8 mouse cellular contexts compared by ENCODE assay signal in the genomic region with DNA sequence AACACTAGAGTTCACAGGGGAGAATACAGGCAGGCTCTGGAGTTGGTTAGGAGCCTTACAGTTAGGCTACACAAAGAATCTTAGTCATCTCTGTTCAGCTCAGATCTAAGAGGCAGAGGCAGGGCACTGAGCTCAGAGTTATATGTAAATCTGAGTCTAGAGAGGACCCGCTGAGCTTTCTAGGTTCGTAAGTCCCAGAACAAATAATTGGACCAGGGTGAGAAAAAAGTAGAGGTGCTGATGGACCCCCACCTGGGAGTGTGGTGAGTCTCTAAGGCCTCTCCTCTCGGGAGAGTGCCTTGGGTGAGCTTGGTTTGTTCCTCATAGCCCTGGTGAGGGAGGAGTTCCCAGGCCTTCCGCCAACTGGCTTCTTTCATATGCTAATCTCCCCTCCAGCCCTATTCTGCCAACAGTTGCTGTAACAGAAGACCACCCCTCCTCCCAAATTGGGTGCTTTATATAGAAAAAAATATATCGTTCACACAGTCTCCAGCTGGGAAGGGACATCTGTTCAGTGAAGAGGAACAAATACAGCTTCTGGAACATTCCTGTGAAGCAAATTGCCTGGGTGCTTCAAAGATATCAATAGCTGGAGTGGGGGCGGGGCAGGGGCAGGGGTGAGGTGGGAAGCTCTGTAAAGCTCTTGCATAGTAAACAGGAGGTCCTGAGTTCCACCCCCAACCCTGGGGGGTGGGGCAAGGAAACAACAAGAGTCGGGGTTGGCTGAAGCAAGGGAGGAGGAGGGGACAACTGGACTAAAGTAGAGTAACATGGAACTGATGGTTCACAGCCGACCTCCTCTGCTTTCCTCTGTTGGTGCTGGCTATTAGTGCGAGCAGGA. TPM values are rescaled to one million over a fixed set of nuclear protein-coding genes. Genes with fewer than 3 reads are reported as not detected.
DNase-seq lines count a peak whose midpoint lies in the region; ATAC-seq and TF ChIP-seq lines count a peak whose summit lies in the region.

No protein-coding gene starts in this region.

- no peaks in the 10 kb centered on the region for H3K27me3 ChIP-seq in ES-Bruce4 (ENCODE audit: control insufficient read depth, insufficient read depth, low read length, poor library complexity, severe bottlenecking)
- H3K27me3 ChIP-seq in midbrain, embryonic 13.5 days: peaks cover 21% of the 10 kb centered on the region

- ATAC-seq in midbrain, embryonic 13.5 days: peak; percentile 91
- ATAC-seq in activated CD4-positive, CD25-positive, alpha-beta regulatory T cell, adult 4 months: no peak

- TF ChIP-seq CTCF in ES-Bruce4 (IDR thresholded peaks at IDR 0.05; ENCODE audit: low read depth, low read length): no peak

- peak; percentile 71 for TF ChIP-seq EP300 in ES-Bruce4 (IDR thresholded peaks at IDR 0.05; ENCODE audit: insufficient read depth, low read depth, low read length)

- peaks cover 3% of the 10 kb centered on the region for H3K4me1 ChIP-seq in ES-Bruce4 (ENCODE audit: control insufficient read depth, insufficient read depth, low read length)
- H3K4me1 ChIP-seq in midbrain, embryonic 13.5 days (replicated peaks): peaks cover 47% of the 10 kb centered on the region

- H3K9me3 ChIP-seq in ES-Bruce4 (replicated peaks; ENCODE audit: control insufficient read depth, insufficient read depth, low read length, poor library complexity, severe bottlenecking): no peaks in the 10 kb centered on the region
- no peaks in the 10 kb centered on the region for H3K9me3 ChIP-seq in midbrain, embryonic 13.5 days

- peak; percentile 99 for DNase-seq in ZHBTc4 (ENCODE audit: low read depth, low spot score)
- peak; percentile 77 to 91 for DNase-seq in frontal cortex, postnatal 10 days (ENCODE audit: low spot score in 2 of 2)
- DNase-seq in left cerebral cortex, adult 9 months (ENCODE audit: low spot score in 2 of 2): peak; percentile 69 to 77
- DNase-seq in testis, postnatal 14 days (ENCODE audit: low spot score): peak; percentile 70
- DNase-seq in gastrocnemius, adult 8-10 months (ENCODE audit: low spot score in 2 of 2): no peak

- peak overlapping the region; percentile 56 for H3K4me3 ChIP-seq in ES-Bruce4 (ENCODE audit: low read depth, low read length)
- H3K4me3 ChIP-seq in midbrain, embryonic 13.5 days (replicated peaks): no peak overlapping the region

- peak overlapping the region; percentile 87 for H3K27ac ChIP-seq in ES-Bruce4 (ENCODE audit: insufficient read depth, low read length)
- H3K27ac ChIP-seq in midbrain, embryonic 13.5 days: peak overlapping the region; percentile 86

- no peaks in the 10 kb centered on the region for H3K36me3 ChIP-seq in ES-Bruce4 (ENCODE audit: control insufficient read depth, insufficient read depth, low read length, poor library complexity, severe bottlenecking)
- no peaks in the 10 kb centered on the region for H3K36me3 ChIP-seq in midbrain, embryonic 13.5 days

- peak; percentile 86 for TF ChIP-seq POLR2A in ES-Bruce4 (IDR thresholded peaks at IDR 0.05; ENCODE audit: insufficient read depth, low read length)

- peak overlapping the region; percentile 46 for H3K9ac ChIP-seq in ES-Bruce4 (ENCODE audit: low read depth, poor library complexity, severe bottlenecking)
- no peak overlapping the region for H3K9ac ChIP-seq in midbrain, embryonic 13.5 days (replicated peaks)

- H3K4me2 ChIP-seq in midbrain, embryonic 13.5 days (replicated peaks): peak overlapping the region; percentile 44

- under 1% methylated on average over 9 of the region's 9 CpGs for WGBS in midbrain, embryonic 13.5 days

RNA-seq across cellular contexts. Expression of a gene that starts 3.3 kb away (rescaled TPM):
- 0.16 and 0.30 TPM in 2 replicates for polyA plus RNA-seq in ES-Bruce4 (2011; ENCODE audit: insufficient read depth, insufficient read length, low read depth, missing spikeins)
- polyA plus RNA-seq in midbrain, embryonic 13.5 days (2015; fragmentation: Nextera tagmentation; extraction: Ambion mirVana): 0.22 and 0.28 TPM in 2 replicates
- polyA plus RNA-seq in activated CD4-positive, CD25-positive, alpha-beta regulatory T cell, adult 4 months (2017; shearing (Covaris generic)): not detected
- total RNA-seq in gastrocnemius, adult 8-10 months (2022): under 1 TPM in 1 of 4 experiments, not detected in 3; 0.11 TPM

RNA-seq across cellular contexts. Expression of a gene that starts 9.3 kb away (rescaled TPM):
- polyA plus RNA-seq in ES-Bruce4 (2011; ENCODE audit: insufficient read depth, insufficient read length, low read depth, missing spikeins): 7.7 TPM in 2 replicates
- 6.2 and 6.4 TPM in 2 replicates for polyA plus RNA-seq in midbrain, embryonic 13.5 days (2015; fragmentation: Nextera tagmentation; extraction: Ambion mirVana)
- not detected for polyA plus RNA-seq in activated CD4-positive, CD25-positive, alpha-beta regulatory T cell, adult 4 months (2017; shearing (Covaris generic))
- total RNA-seq in gastrocnemius, adult 8-10 months (2022): 10 to 100 TPM in 1 of 4 experiments, 1 to 10 TPM in 3; 6.4 to 12.9 (median 8.6) TPM

Comparison
In these comparisons a context has a peak if more than half of its experiments do, and no peak if none do; other contexts are left out.
1. DNase-seq: peak in ZHBTc4 (single experiment), frontal cortex, postnatal 10 days (2 of 2), left cerebral cortex, adult 9 months (2 of 2) and testis, postnatal 14 days (single experiment); none in gastrocnemius, adult 8-10 months (0 of 2).